In the genomic region with DNA sequence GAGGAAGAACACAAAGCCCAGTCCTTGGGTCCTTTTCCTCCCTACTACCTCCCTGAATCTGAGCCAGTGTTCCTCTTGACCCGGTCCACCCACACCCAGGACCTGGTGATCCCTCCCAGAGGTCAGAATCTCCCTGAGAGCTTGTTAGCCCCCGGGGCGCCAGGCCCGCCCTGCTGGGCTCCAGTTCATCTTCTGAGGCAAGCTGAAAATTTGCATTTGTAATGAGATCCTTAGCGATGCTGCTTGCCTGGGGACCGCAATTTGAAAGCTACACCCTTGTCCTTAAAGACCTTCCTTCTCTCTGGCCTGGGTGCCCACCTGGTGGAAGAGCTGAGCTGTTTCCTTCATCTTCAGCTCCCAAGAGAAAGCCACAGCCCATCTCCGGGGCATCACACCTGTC, we compare ENCODE assay signal across 33 mouse cellular contexts. TPM values are rescaled to one million over a fixed set of nuclear protein-coding genes. Genes with fewer than 3 reads are reported as not detected.
DNase-seq lines count a peak whose midpoint lies in the region; ATAC-seq lines count a peak whose summit lies in the region.
"Had no signal": no experiment of that assay in that cellular context is flagged by ENCODE, and none has a peak within 500 bp of the region (broad histone marks: within the 10 kb centered on the region; RNA-seq: fewer than 3 reads in every experiment).

No protein-coding gene starts in this region.

- no peak overlapping the region for H3K9ac ChIP-seq in embryonic facial prominence, embryonic 15.5 days
- H3K9ac ChIP-seq in midbrain, embryonic 13.5 days (replicated peaks): no peak overlapping the region
- H3K9ac ChIP-seq: embryonic facial prominence, embryonic 12.5 days; forebrain, embryonic 12.5 days; heart, embryonic 12.5 days; heart, embryonic 15.5 days; hindbrain, embryonic 13.5 days; intestine, embryonic 15.5 days had no signal

- WGBS in embryonic facial prominence, embryonic 15.5 days: 43% methylated on average over 7 of the region's 7 CpGs
- WGBS in embryonic facial prominence, embryonic 10.5 days: 40% methylated on average over 7 of the region's 7 CpGs
- WGBS in midbrain, embryonic 10.5 days: 40% methylated on average over 7 of the region's 7 CpGs
- 41% methylated on average over 7 of the region's 7 CpGs for WGBS in midbrain, embryonic 13.5 days

- H3K4me3 ChIP-seq in embryonic facial prominence, embryonic 15.5 days (replicated peaks): no peak overlapping the region
- no peak overlapping the region for H3K4me3 ChIP-seq in embryonic facial prominence, embryonic 10.5 days
- no peak overlapping the region for H3K4me3 ChIP-seq in midbrain, embryonic 10.5 days
- H3K4me3 ChIP-seq in midbrain, embryonic 13.5 days (replicated peaks): no peak overlapping the region
- H3K4me3 ChIP-seq: embryonic facial prominence, embryonic 12.5 days; erythroblast, embryonic 14.5 days; forebrain, embryonic 12.5 days; heart, embryonic 12.5 days; heart, embryonic 15.5 days; hindbrain, embryonic 10.5 days; hindbrain, embryonic 13.5 days; intestine, embryonic 15.5 days had no signal

- no peak for ATAC-seq in embryonic facial prominence, embryonic 15.5 days (ENCODE audit: insufficient number of reproducible peaks, low FRiP score, low TSS enrichment, low read depth)
- no peak for ATAC-seq in midbrain, embryonic 13.5 days
- ATAC-seq: activated CD4-positive, CD25-positive, alpha-beta regulatory T cell, adult 4 months; forebrain, embryonic 16.5 days; hindbrain, embryonic 16.5 days; intestine, embryonic 15.5 days; Patski had no signal

- no peak overlapping the region for H3K4me2 ChIP-seq in embryonic facial prominence, embryonic 15.5 days (replicated peaks)
- H3K4me2 ChIP-seq in midbrain, embryonic 13.5 days (replicated peaks): no peak overlapping the region
- H3K4me2 ChIP-seq: embryonic facial prominence, embryonic 12.5 days; forebrain, embryonic 12.5 days; heart, embryonic 12.5 days; heart, embryonic 15.5 days; hindbrain, embryonic 13.5 days; intestine, embryonic 15.5 days had no signal

- DNase-seq in embryonic facial prominence, embryonic 10.5 days (ENCODE audit: low spot score): no peak
- no peak for DNase-seq in midbrain, embryonic 10.5 days (ENCODE audit: low spot score)
- peak; percentile 39 for DNase-seq in R1 (ENCODE audit: low read depth, low spot score)
- DNase-seq in urinary bladder, postnatal 25 days (ENCODE audit: low spot score): no peak
- no peak for DNase-seq in urinary bladder, postnatal 4 days (ENCODE audit: low spot score in 2 of 2)
- DNase-seq: adrenal gland, adult 8-10 months; adrenal gland, postnatal 25 days; B cell, adult 2 months; cerebellum, adult 18-20 months; cerebellum, adult 9-11 months; cerebellum, postnatal 36 days; embryo, embryonic 11 days; gastrocnemius, postnatal 25 days; heart, adult 18-20 months; heart, postnatal 10 days; heart, postnatal 36 days; kidney, adult 11 months had no signal

- H3K36me3 ChIP-seq in embryonic facial prominence, embryonic 15.5 days: peaks cover 19% of the 10 kb centered on the region
- H3K36me3 ChIP-seq in embryonic facial prominence, embryonic 10.5 days (replicated peaks): peaks cover 29% of the 10 kb centered on the region
- peaks cover 17% of the 10 kb centered on the region for H3K36me3 ChIP-seq in midbrain, embryonic 10.5 days
- 0 out of 2 replicates have a peak, but pooled peaks cover 9% of the 10 kb centered on the region for H3K36me3 ChIP-seq in midbrain, embryonic 13.5 days
- H3K36me3 ChIP-seq: G1E; heart, embryonic 15.5 days; intestine, embryonic 15.5 days had no signal

- H3K27ac ChIP-seq in embryonic facial prominence, embryonic 15.5 days (replicated peaks): 0 out of 2 replicates have a peak overlapping the region, but pooled peaks have one; percentile 1
- no peak overlapping the region; the same call in 1 of the 2 replicates for H3K27ac ChIP-seq in embryonic facial prominence, embryonic 10.5 days (replicated peaks)
- 0 out of 2 replicates have a peak overlapping the region, but pooled peaks have one; percentile 28 for H3K27ac ChIP-seq in midbrain, embryonic 10.5 days (replicated peaks)
- H3K27ac ChIP-seq in midbrain, embryonic 13.5 days: no peak overlapping the region
- H3K27ac ChIP-seq: embryonic facial prominence, embryonic 12.5 days; forebrain, embryonic 12.5 days; heart, embryonic 15.5 days; hindbrain, embryonic 10.5 days; hindbrain, embryonic 13.5 days; intestine, embryonic 15.5 days had no signal

- H3K9me3 ChIP-seq in embryonic facial prominence, embryonic 15.5 days (replicated peaks): no peaks in the 10 kb centered on the region
- no peaks in the 10 kb centered on the region for H3K9me3 ChIP-seq in embryonic facial prominence, embryonic 10.5 days
- H3K9me3 ChIP-seq in midbrain, embryonic 10.5 days (replicated peaks): no peaks in the 10 kb centered on the region
- no peaks in the 10 kb centered on the region for H3K9me3 ChIP-seq in midbrain, embryonic 13.5 days
- H3K9me3 ChIP-seq: embryonic facial prominence, embryonic 12.5 days; forebrain, embryonic 12.5 days; heart, embryonic 12.5 days; heart, embryonic 15.5 days; hindbrain, embryonic 10.5 days; hindbrain, embryonic 13.5 days; intestine, embryonic 15.5 days had no signal

- no peaks in the 10 kb centered on the region for H3K27me3 ChIP-seq in embryonic facial prominence, embryonic 15.5 days
- no peaks in the 10 kb centered on the region for H3K27me3 ChIP-seq in embryonic facial prominence, embryonic 10.5 days (replicated peaks; ENCODE audit: low read depth, poor library complexity, severe bottlenecking)
- H3K27me3 ChIP-seq in midbrain, embryonic 10.5 days (ENCODE audit: low read depth, poor library complexity, severe bottlenecking): no peaks in the 10 kb centered on the region
- no peaks in the 10 kb centered on the region for H3K27me3 ChIP-seq in midbrain, embryonic 13.5 days
- H3K27me3 ChIP-seq: CH12.LX; embryonic facial prominence, embryonic 12.5 days; forebrain, embryonic 12.5 days; heart, embryonic 12.5 days; heart, embryonic 15.5 days; hindbrain, embryonic 13.5 days; intestine, embryonic 15.5 days; Patski had no signal

- H3K4me1 ChIP-seq in embryonic facial prominence, embryonic 15.5 days: peaks cover 9% of the 10 kb centered on the region
- peaks cover 25% of the 10 kb centered on the region for H3K4me1 ChIP-seq in embryonic facial prominence, embryonic 10.5 days
- peaks cover 15% of the 10 kb centered on the region for H3K4me1 ChIP-seq in midbrain, embryonic 10.5 days
- peaks cover 7% of the 10 kb centered on the region; the same call in 1 of the 2 replicates for H3K4me1 ChIP-seq in midbrain, embryonic 13.5 days (replicated peaks)
- H3K4me1 ChIP-seq: heart, embryonic 12.5 days; heart, embryonic 15.5 days had no signal

RNA-seq across cellular contexts. Expression of a gene that starts 17.4 kb away (rescaled TPM):
- polyA plus RNA-seq in embryonic facial prominence, embryonic 15.5 days (2015; fragmentation: Nextera tagmentation; extraction: Ambion mirVana): 31.5 and 36.4 TPM in 2 replicates
- polyA plus RNA-seq in embryonic facial prominence, embryonic 10.5 days (2016; fragmentation: Nextera tagmentation; extraction: Ambion mirVana): 14.9 and 16.1 TPM in 2 replicates
- polyA plus RNA-seq in midbrain, embryonic 10.5 days (2016; fragmentation: Nextera tagmentation; extraction: Ambion mirVana): 9.6 and 12.6 TPM in 2 replicates
- polyA plus RNA-seq in midbrain, embryonic 13.5 days (2015; fragmentation: Nextera tagmentation; extraction: Ambion mirVana): 24.2 and 24.6 TPM in 2 replicates

RNA-seq across cellular contexts. Expression of a gene that starts 24.3 kb away (rescaled TPM):
- 993 and 1,020 TPM in 2 replicates for polyA plus RNA-seq in embryonic facial prominence, embryonic 15.5 days (2015; fragmentation: Nextera tagmentation; extraction: Ambion mirVana)
- polyA plus RNA-seq in embryonic facial prominence, embryonic 10.5 days (2016; fragmentation: Nextera tagmentation; extraction: Ambion mirVana): 1,047 and 1,098 TPM in 2 replicates
- polyA plus RNA-seq in midbrain, embryonic 10.5 days (2016; fragmentation: Nextera tagmentation; extraction: Ambion mirVana): 851 and 1,060 TPM in 2 replicates
- 826 and 835 TPM in 2 replicates for polyA plus RNA-seq in midbrain, embryonic 13.5 days (2015; fragmentation: Nextera tagmentation; extraction: Ambion mirVana)

RNA-seq across cellular contexts. Expression of a gene that starts 34.6 kb away (rescaled TPM):
- polyA plus RNA-seq in embryonic facial prominence, embryonic 15.5 days (2015; fragmentation: Nextera tagmentation; extraction: Ambion mirVana): 8.0 and 13.2 TPM in 2 replicates
- polyA plus RNA-seq in embryonic facial prominence, embryonic 10.5 days (2016; fragmentation: Nextera tagmentation; extraction: Ambion mirVana): 1.7 and 1.8 TPM in 2 replicates
- polyA plus RNA-seq in midbrain, embryonic 10.5 days (2016; fragmentation: Nextera tagmentation; extraction: Ambion mirVana): 2.1 and 2.2 TPM in 2 replicates
- polyA plus RNA-seq in midbrain, embryonic 13.5 days (2015; fragmentation: Nextera tagmentation; extraction: Ambion mirVana): 1.6 and 1.7 TPM in 2 replicates
- polyA plus RNA-seq: activated CD4-positive, CD25-positive, alpha-beta regulatory T cell, adult 4 months; erythroblast, embryonic 14.5 days; G1E had no signal

Comparison
In these comparisons a context has a peak if more than half of its experiments do, and no peak if none do; other contexts are left out.
1. H3K27ac ChIP-seq: peak in embryonic facial prominence, embryonic 15.5 days (single experiment) and midbrain, embryonic 10.5 days (single experiment); none in embryonic facial prominence, embryonic 10.5 days (single experiment) and midbrain, embryonic 13.5 days (single experiment).